Mouse (Mus musculus) liver, adult 2 months (tissue): ENCODE measurements around the gene Tpra1.

ENCODE experiments used
- CTCF ChIP-seq: fragments of 200-500 bp; IDR thresholded peaks from 2 replicates; pipeline ENCODE4 v1.5.1; 2011; ENCODE audit warnings: low read depth, low read length, control low read depth
- POLR2A ChIP-seq: fragments of 200-500 bp; IDR thresholded peaks from 2 replicates; pipeline ENCODE4 v1.6.1; 2011; ENCODE audit warnings: low read length, control low read depth; ENCODE audit not compliant: insufficient read depth; ENCODE audit errors: extremely low read depth

DNA sequence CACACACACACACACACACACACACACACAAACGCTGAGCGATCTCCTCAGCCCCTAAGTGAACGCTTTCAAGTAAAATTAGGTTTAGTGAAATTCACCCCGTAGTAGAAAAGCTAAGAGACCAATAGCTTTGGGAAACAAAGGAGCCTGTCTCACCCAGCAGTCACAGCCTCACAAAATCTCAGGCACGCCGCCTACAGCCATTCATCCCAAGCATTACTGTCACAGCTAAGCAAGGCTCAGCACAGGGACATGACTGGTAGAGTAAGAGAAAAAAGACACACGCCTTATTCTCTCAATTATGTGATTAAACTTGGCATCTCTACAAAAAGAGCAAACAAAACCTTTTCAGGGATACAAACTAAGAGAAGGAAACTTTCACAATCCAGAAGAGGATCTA, 20.7 kb upstream of the Tpra1 start:
- TF ChIP-seq POLR2A (no peak), CTCF (no peak)
